Mouse (Mus musculus) left cerebral cortex, postnatal 10 days (tissue): ENCODE data around the gene Ppp1r12a. TPM values are rescaled to one million over a fixed set of nuclear protein-coding genes. Genes with fewer than 3 reads are reported as not detected.

ENCODE experiments used
- DNase-seq, 2 experiments: peaks; one replicate each; pipeline ENCODE4 v3.0.0; 2021 to 2022; ENCODE audit warnings: low spot score in 2 of 2, mixed read lengths in 1 of 2; ENCODE audit errors: extremely low spot score in 1 of 2
- intact Hi-C: fragments of 180-260 bp; cut with DNase I; formaldehyde crosslinking; loops from one replicate; pipeline ENCODE4 v1.15.1; 2025
- total RNA-seq, 2 experiments: library from RNA; stranded (reverse); gene quantifications; 2 replicates each; pipeline ENCODE4 v1.2.3; 2021

Gene Ppp1r12a
- total RNA-seq, result 100 to 1,000 TPM; 103 to 109 TPM

DNA sequence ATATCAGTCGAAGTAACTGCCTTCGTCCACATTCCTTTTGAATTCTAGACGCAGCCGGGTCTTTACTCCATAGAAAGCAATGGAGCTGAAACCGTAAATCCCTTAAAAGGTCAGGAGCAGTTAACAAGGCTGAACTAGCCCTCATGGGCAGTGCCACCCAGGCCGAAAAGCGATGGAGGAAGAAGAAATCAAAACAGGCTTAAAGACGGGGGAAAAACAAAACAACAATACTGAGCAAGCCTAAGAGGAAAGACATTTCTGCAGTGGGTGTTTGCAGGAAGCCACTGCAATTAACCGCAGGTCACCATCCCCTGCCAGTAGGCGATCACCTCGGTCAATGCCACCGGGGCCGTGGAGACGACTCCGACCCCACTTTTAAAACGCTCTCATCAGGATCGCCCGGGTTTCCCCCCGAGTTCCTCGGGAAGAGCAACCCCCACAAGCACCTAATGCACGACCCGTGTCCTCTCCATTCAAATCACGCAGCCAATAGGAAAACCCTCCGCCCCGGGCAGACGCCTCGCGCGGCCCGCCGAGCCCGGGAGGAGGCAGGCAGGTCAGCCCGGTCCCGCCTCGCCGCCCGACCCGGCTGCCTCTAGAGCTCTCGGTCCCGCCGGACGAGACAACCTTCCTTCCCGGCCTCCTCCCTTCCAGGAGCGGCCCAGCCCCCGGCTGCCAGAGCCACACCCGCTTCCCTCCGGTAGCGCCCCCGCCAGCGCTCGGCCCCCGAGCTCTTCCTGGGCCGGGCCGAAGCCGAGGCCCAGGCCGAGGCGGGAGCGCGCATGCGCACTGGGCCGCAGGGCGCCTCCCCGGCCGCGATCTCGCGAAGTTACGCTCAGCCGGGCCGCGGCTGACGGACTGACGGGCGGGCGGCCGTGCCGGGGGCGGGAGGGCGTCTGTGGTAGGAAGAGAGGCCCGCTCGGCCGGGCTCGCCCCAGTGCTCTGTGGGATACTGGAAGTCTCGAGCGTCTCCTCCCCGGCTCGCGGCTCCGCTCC is at the start of gene Ppp1r12a:
Ppp1r12a (plus strand) TSS at position 933 of the 996 bp plus-strand sequence.
- intact Hi-C loops, result loop anchor here (2.0 to 10.0 kb wide), 3 partner anchors 73 to 229 kb away; no protein-coding TSS in a partner anchor
- peak; percentile 87 to 98 for DNase-seq

- no peak for DNase-seq
- intact Hi-C loops, result no loop called here
Measured at GRCm38 (mm10) chr10:108113361-108114237, 48.4 kb upstream of the Ppp1r12a start.

- intact Hi-C loops, result no loop called here
Measured at GRCm38 (mm10) chr10:108118200-108119163, 43.5 kb upstream of the Ppp1r12a start.

GRCm38 (mm10) chr10:108119416-108119815 is 42.6 kb upstream of the Ppp1r12a start:
- intact Hi-C loops, result no loop called here
- no peak for DNase-seq

More at GRCm38 (mm10) chr10:108118200-108119163, 43.5 kb upstream of the Ppp1r12a start:
- DNase-seq, result no peak

DNA sequence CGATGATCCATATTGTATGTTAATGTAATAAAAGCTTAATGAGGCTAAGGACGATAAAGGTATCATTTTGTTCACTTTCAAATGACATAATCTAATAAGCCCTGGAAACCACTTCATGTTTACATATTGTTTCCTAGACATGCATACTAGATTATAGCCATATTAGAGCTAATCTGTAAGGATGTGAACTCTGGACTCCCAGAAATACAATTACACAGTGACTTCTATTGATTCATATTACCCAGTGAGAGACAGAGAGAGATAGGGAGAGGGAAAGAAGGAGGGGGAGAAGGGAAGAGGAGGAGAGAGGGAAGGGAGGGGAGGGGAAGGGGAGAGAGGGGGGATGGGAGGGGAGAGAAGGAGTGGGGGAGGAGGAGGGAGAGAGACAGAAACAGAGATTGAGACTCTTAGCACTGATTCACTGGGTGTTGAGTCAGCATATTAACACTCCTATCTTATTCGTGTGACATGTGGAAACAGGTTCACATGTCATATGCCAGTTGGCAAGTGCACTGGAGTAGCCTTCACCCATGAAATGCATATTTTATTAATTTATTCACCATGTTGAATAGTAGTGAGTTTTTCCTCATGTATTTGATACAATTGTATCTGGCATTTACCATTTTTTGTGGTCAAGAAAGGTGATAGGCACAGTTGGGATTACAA is 36.9 kb upstream of the Ppp1r12a start:
- DNase-seq, result no peak
- intact Hi-C loops, result no loop called here

DNA sequence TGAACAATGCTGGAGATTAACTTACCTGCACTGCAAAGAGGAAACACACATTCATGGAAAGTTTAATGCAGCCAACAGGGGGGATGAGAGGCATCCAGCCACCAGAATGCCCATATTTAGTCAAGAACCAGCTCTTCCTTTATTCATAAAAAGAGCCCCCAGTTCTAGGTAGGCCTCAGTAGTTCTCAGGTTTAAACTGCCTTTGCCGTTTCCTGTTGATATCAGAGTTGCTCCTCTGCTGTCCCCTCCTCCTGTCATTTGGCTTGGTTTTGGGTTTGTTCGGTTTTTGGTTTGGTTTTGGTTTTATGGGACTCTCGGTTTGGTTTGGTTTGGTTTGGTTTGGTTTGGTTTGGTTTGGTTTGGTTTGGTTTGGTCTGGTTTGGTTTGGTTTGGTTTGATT is 32.8 kb upstream of the Ppp1r12a start:
- intact Hi-C loops, result no loop called here

GRCm38 (mm10) chr10:108131858-108132257 is 30.1 kb upstream of the Ppp1r12a start:
- intact Hi-C loops, result no loop called here
- DNase-seq, result no peak

More for the DNA sequence above, 32.8 kb upstream of the Ppp1r12a start:
- DNase-seq, result no peak

DNA sequence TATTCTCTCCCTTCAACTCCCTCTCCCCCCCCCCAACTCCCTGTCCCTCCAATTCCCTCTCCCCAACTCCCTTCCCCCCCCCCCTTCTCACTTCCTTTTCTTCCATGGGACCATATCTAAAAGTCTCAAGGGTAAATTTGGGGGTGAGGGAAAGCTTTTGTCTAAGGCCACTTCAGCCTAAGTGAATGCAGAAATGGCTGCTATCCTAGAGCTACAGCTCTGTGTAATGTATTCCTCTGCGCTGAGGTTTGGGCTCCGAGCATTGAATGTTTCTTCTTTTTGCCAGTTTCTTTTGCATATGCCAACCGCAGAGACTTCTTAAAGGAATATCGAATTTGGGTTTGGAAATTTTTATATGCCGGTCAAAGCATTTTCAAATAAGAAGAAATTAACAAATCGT is 28.7 kb upstream of the Ppp1r12a start:
- DNase-seq, result no peak
- intact Hi-C loops, result no loop called here

DNA sequence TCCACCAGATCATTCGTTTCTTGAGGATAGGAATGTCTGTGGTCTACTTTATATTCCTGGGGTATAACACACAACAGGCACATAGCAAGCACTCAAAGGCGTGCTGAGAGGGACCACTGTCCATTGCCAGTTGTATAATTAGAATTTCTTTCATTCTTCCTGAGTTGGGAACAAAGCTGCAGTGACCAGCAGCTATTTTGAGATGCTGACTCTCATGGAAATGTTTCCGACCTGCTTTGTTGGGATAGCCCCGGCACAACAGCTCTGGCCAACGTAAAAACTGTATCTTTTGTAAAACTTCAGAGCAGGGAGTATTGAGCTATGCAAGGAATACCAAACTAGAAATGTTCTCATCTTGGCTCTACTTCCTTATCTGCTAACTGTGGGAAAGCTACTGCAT is 28.2 kb upstream of the Ppp1r12a start:
- intact Hi-C loops, result no loop called here
- peak in 1 of 2 experiments; percentile 31 for DNase-seq

GRCm38 (mm10) chr10:108138347-108138746 is 23.6 kb upstream of the Ppp1r12a start:
- intact Hi-C loops, result no loop called here
- DNase-seq, result no peak

GRCm38 (mm10) chr10:108139788-108140187 is 22.2 kb upstream of the Ppp1r12a start:
- DNase-seq, result no peak
- intact Hi-C loops, result no loop called here

DNA sequence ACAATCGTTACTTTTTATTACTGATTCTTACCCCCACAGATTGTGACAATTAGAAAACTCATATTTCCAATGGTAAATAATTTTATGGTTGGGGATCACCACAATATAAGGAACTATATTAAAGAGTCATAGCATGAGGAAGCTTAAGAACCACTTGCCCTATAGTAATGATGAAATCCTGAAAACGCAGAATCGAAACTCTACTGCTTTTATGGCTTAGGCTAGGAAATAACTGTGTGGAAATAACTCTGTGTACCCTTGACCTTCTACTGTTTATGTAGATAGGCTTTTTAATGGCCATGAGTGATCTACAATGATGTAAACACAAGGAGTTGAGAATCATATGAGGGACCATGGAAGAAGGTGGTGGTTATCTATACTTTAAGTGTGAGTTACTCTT is 21.3 kb upstream of the Ppp1r12a start:
- no peak for DNase-seq
- intact Hi-C loops, result no loop called here

DNA sequence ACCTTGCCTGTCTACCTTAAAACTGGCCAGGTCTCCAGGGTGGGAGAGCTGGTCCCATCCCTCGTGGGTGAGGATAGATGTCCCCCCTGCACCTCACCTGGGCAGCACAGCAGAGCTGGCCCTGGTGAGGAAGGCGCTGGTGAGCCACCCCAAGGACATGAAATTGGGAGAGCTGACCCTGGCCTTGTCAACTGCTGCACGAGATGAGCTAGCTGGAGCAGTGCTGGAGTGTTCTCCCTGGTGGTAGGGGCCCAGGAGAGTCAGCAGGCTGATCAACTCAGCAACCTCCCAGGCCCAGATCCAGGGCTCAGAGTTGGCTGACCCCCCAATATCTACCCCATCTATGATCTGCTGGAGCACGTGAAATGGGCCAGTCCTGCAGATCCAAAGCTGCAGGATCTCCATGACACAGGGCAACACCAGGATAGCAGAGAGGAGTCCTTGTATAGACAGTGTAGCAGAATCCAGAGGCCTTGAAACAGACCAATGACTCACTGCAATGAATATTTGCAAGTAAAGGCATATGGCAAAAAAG is 17.9 kb upstream of the Ppp1r12a start:
- no peak for DNase-seq
- intact Hi-C loops, result no loop called here

DNA sequence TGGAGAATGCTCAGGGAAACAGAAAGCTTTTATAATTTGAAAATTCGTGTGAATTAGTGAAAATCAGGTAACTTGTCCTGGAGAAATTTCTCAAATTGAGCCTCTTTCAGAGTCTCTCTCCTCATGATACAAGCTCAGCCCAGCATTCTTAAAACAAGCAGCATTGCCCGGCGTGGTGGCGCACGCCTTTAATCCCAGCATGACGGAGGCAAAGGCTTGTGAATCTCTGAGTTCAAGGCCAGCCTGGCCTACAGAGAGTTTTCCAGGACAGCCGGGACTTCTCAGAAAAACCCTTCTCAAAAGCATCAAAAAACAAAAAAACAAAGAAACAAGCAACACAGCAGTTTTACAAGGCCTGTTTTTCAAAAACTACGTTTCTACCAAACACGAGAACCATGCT is 16.3 kb upstream of the Ppp1r12a start:
- intact Hi-C loops, result no loop called here

GRCm38 (mm10) chr10:108147031-108147430 is 15.0 kb upstream of the Ppp1r12a start:
- intact Hi-C loops, result no loop called here
- DNase-seq, result no peak

More for the DNA sequence above, 16.3 kb upstream of the Ppp1r12a start:
- no peak for DNase-seq

DNA sequence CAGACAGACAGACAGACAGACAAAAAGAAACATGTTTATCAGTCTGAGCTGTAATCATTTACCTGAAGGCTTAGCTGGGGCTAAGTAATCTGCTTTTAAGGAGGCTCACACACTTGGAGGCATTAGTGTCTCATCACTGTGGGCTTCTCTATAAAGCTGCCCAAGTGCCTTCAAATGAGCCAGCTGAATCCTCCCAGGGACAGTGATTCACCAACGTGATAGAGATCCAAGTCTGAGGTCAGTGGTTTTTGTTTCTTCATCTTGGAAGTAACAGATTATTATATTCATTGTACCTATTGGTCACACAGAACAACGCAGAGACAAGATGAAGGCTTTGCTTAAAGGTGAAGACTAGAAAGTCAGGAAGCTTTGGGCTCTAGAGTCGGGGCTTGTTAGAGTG is 8.7 kb upstream of the Ppp1r12a start:
- DNase-seq, result no peak

DNA sequence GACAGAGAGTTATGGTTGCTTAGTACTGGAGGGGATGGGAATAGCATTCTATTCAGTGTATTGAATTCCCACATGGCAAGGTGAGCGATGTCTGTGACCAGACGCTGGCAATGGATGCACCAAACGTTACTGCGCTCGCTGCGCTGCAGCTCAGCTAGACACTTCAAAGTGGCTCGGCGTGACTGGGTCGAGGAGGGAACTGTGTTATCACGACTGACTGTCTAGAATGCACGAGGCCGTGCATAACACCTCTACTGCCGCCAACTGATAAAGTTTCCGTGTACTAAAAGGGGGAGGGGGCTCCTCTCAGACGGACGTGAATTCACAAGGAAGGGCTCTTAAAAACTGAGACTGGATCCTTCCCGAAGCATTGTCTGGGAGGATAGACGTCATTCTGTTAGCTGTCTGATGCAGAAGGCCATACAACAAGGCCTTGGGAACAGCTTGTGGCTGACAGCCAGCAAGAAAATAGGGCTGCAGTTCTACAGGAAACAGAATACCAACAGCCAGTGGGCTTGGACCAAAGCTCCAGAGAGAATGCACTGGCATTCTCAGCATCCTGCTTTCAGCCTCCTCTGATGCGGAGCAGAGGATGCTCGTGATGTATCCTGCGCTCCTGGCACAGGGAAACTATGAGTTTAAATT is 6.8 kb upstream of the Ppp1r12a start:
- DNase-seq, result no peak
- intact Hi-C loops, result no loop called here

More for the DNA sequence above, 8.7 kb upstream of the Ppp1r12a start:
- intact Hi-C loops, result no loop called here
